Mouse (Mus musculus): ENCODE data around the gene Basp1. TPM values are rescaled to one million over a fixed set of nuclear protein-coding genes. Genes with fewer than 3 reads are reported as not detected.
A peak's percentile ranks its signal among the peaks of the same experiment; 100 is the strongest.
"Not testable (repeated sequence)": the region's sequence is repeated elsewhere in the genome, so short reads cannot be mapped to it uniquely, and the experiment has no call there.

The Basp1 gene
- total RNA-seq (2021) = 100 to 1,000 TPM; 665 to 747 TPM

- DNase-seq (ENCODE audit: low spot score in 2 of 2) = peak; percentile 74 to 77
- intact Hi-C loops (cut with DNase I) = loop anchor here (1.0 to 5.0 kb wide), 6 partner anchors 49 to 693 kb away; no protein-coding TSS in a partner anchor
These were observed at the start of gene Basp1 for GRCm38 (mm10) chr15:25413378-25413901. Gene Basp1, minus strand, starts transcription at chr15:25413764.

GRCm38 (mm10) chr15:25463076-25463475 is 49.5 kb upstream of the Basp1 start:
- DNase-seq (ENCODE audit: low spot score in 2 of 2); intact Hi-C loops (cut with DNase I): not testable (repeated sequence)

GRCm38 (mm10) chr15:25462056-25462762 is 48.6 kb upstream of the Basp1 start:
- intact Hi-C loops (cut with DNase I) = no loop called here

GRCm38 (mm10) chr15:25459901-25460300 is 46.3 kb upstream of the Basp1 start:
- intact Hi-C loops (cut with DNase I) = no loop called here

More at GRCm38 (mm10) chr15:25462056-25462762, 48.6 kb upstream of the Basp1 start:
- DNase-seq (ENCODE audit: low spot score in 2 of 2) = no peak

GRCm38 (mm10) chr15:25457421-25457820 is 43.9 kb upstream of the Basp1 start:
- no peak for DNase-seq (ENCODE audit: low spot score in 2 of 2)
- intact Hi-C loops (cut with DNase I) = no loop called here

More at GRCm38 (mm10) chr15:25459901-25460300, 46.3 kb upstream of the Basp1 start:
- no peak for DNase-seq (ENCODE audit: low spot score in 2 of 2)

GRCm38 (mm10) chr15:25453538-25453937 is 40.0 kb upstream of the Basp1 start:
- DNase-seq (ENCODE audit: low spot score in 2 of 2) = no peak

GRCm38 (mm10) chr15:25449348-25449747 is 35.8 kb upstream of the Basp1 start:
- intact Hi-C loops (cut with DNase I) = no loop called here

More at GRCm38 (mm10) chr15:25453538-25453937, 40.0 kb upstream of the Basp1 start:
- intact Hi-C loops (cut with DNase I) = no loop called here

GRCm38 (mm10) chr15:25448703-25449340 is 35.3 kb upstream of the Basp1 start:
- DNase-seq (ENCODE audit: low spot score in 2 of 2) = peak in 1 of 2 experiments; percentile 13
- intact Hi-C loops (cut with DNase I) = no loop called here

More at GRCm38 (mm10) chr15:25449348-25449747, 35.8 kb upstream of the Basp1 start:
- DNase-seq (ENCODE audit: low spot score in 2 of 2) = no peak

- DNase-seq (ENCODE audit: low spot score in 2 of 2) = no peak
- intact Hi-C loops (cut with DNase I) = no loop called here
These were observed 33.6 kb upstream of the Basp1 start for GRCm38 (mm10) chr15:25447136-25447535.

- no peak for DNase-seq (ENCODE audit: low spot score in 2 of 2)
- intact Hi-C loops (cut with DNase I) = no loop called here
These were observed 32.6 kb upstream of the Basp1 start for GRCm38 (mm10) chr15:25446155-25446487.

- intact Hi-C loops (cut with DNase I) = no loop called here
- DNase-seq (ENCODE audit: low spot score in 2 of 2) = no peak
These were observed 32.0 kb upstream of the Basp1 start for GRCm38 (mm10) chr15:25445361-25446154.

- intact Hi-C loops (cut with DNase I) = no loop called here
- no peak for DNase-seq (ENCODE audit: low spot score in 2 of 2)
These were observed 30.6 kb upstream of the Basp1 start for GRCm38 (mm10) chr15:25444208-25444607.

GRCm38 (mm10) chr15:25443140-25443790 is 29.7 kb upstream of the Basp1 start:
- intact Hi-C loops (cut with DNase I) = no loop called here
- no peak for DNase-seq (ENCODE audit: low spot score in 2 of 2)

GRCm38 (mm10) chr15:25441868-25442185 is 28.3 kb upstream of the Basp1 start:
- no peak for DNase-seq (ENCODE audit: low spot score in 2 of 2)
- intact Hi-C loops (cut with DNase I) = loop anchor here (2.0 kb wide), 2 partner anchors 179 to 275 kb away; no protein-coding TSS in a partner anchor

GRCm38 (mm10) chr15:25440991-25441867 is 27.7 kb upstream of the Basp1 start:
- intact Hi-C loops (cut with DNase I) = loop anchor here (2.0 kb wide), 2 partner anchors 180 to 276 kb away; no protein-coding TSS in a partner anchor
- DNase-seq (ENCODE audit: low spot score in 2 of 2) = peak; percentile 47 to 55

- no peak for DNase-seq (ENCODE audit: low spot score in 2 of 2)
- intact Hi-C loops (cut with DNase I) = loop anchor here (2.0 kb wide), 2 partner anchors 180 to 276 kb away; no protein-coding TSS in a partner anchor
These were observed 26.8 kb upstream of the Basp1 start for GRCm38 (mm10) chr15:25440317-25440716.

GRCm38 (mm10) chr15:25432341-25432740 is 18.8 kb upstream of the Basp1 start:
- no peak for DNase-seq (ENCODE audit: low spot score in 2 of 2)
- intact Hi-C loops (cut with DNase I) = no loop called here

GRCm38 (mm10) chr15:25430167-25430566 is 16.6 kb upstream of the Basp1 start:
- intact Hi-C loops (cut with DNase I) = no loop called here
- DNase-seq (ENCODE audit: low spot score in 2 of 2) = no peak
